Mouse (Mus musculus) liver, embryonic 12.5 days (tissue): ENCODE measurements around the gene Hist1h3a. TPM values are rescaled to one million over a fixed set of nuclear protein-coding genes. Genes with fewer than 3 reads are reported as not detected.
A peak's percentile ranks its signal among the peaks of the same experiment; 100 is the strongest.

Source experiments
- ATAC-seq: fragments of 200-750 bp; cut with Nextera tagmentation; 2 replicates; pipeline ENCODE4 v1.8.0; 2017; ENCODE audit warnings: moderate number of reproducible peaks, mild to moderate bottlenecking, moderate library complexity
- H3K27ac ChIP-seq: fragments of 300-500 bp; sonication (generic); 2 replicates; pipeline ENCODE4 v1.5.1; 2016; ENCODE audit warnings: mild to moderate bottlenecking
- H3K27me3 ChIP-seq: fragments of 300-500 bp; sonication (generic); replicated peaks from 2 replicates; pipeline ENCODE4 v1.6.1; 2016; ENCODE audit warnings: mild to moderate bottlenecking, moderate library complexity
- H3K36me3 ChIP-seq: fragments of 300-500 bp; sonication (generic); 2 replicates; pipeline ENCODE4 v1.6.1; 2016; ENCODE audit warnings: mild to moderate bottlenecking, moderate library complexity
- H3K4me1 ChIP-seq: fragments of 300-500 bp; sonication (generic); 2 replicates; pipeline ENCODE4 v1.6.1; 2016
- H3K4me2 ChIP-seq: fragments of 300-500 bp; sonication (generic); 2 replicates; pipeline ENCODE4 v1.6.1; 2016; ENCODE audit warnings: mild to moderate bottlenecking, moderate library complexity
- H3K4me3 ChIP-seq: fragments of 300-500 bp; sonication (generic); 2 replicates; pipeline ENCODE4 v1.5.1; 2016; ENCODE audit warnings: mild to moderate bottlenecking, moderate library complexity
- H3K9ac ChIP-seq: fragments of 300-500 bp; sonication (generic); 2 replicates; pipeline ENCODE4 v1.6.1; 2016; ENCODE audit warnings: mild to moderate bottlenecking, moderate library complexity
- H3K9me3 ChIP-seq: fragments of 300-500 bp; sonication (generic); replicated peaks from 2 replicates; pipeline ENCODE4 v1.6.1; 2016; ENCODE audit warnings: mild to moderate bottlenecking, moderate library complexity
- WGBS: fragments of 180-500 bp; shearing (Covaris S2); methylation state at CpG from one replicate; pipeline ENCODE4 v1.1.7; 2016; ENCODE audit not compliant: insufficient replicate concordance; 5-methylcytosine and 5-hydroxymethylcytosine counted together
- microRNA-seq: library from miRNA; unstranded; fragments of <30 nt; microRNA quantifications from one replicate; pipeline ENCODE4, GENCODE M21; 2017
- polyA plus RNA-seq: library from polyadenylated mRNA; unstranded; fragments of >200 nt; fragmentation: Nextera tagmentation; extraction: Ambion mirVana; gene quantifications from 2 replicates; pipeline ENCODE4 v1.2.1, GENCODE M21; 2016

Hist1h3a gene
- polyA plus RNA-seq, 1 experiment from 2014 or later: 6.8 TPM

DNA sequence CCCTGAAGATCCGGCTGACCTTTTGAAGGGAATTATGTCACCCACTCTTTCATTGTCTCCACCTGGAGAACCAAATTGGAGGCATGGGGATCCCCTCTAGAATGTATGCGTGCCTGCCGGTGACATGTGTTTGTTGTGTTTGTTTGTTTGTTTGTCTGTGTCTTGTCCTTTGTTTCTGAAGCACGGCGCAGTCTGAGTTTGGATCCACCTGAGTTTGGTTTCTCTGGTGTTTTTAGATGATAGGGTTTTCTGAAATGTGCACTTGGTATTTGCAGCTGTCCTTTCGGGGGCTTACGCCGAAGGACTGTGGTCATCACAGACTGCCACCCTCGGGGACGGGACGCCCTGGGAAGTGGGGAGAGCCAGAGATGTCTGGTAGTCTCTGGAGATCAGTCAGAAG lies 45.0 kb downstream of the Hist1h3a start:
- Histone ChIP-seq H3K4me2 (no peak overlapping the region), H3K36me3 (no peaks in the 10 kb centered on the region), H3K9ac (no peak overlapping the region), H3K9me3 (no peaks in the 10 kb centered on the region), H3K4me1 (0 out of 2 replicates have a peak, but pooled peaks cover 3% of the 10 kb centered on the region), H3K4me3 (no peak overlapping the region), H3K27me3 (no peaks in the 10 kb centered on the region; the same call in 1 of the 2 replicates), H3K27ac (0 out of 2 replicates have a peak overlapping the region, but pooled peaks have one; percentile 20)
- no peak for ATAC-seq
- 44% methylated on average over 11 of the region's 11 CpGs for WGBS

DNA sequence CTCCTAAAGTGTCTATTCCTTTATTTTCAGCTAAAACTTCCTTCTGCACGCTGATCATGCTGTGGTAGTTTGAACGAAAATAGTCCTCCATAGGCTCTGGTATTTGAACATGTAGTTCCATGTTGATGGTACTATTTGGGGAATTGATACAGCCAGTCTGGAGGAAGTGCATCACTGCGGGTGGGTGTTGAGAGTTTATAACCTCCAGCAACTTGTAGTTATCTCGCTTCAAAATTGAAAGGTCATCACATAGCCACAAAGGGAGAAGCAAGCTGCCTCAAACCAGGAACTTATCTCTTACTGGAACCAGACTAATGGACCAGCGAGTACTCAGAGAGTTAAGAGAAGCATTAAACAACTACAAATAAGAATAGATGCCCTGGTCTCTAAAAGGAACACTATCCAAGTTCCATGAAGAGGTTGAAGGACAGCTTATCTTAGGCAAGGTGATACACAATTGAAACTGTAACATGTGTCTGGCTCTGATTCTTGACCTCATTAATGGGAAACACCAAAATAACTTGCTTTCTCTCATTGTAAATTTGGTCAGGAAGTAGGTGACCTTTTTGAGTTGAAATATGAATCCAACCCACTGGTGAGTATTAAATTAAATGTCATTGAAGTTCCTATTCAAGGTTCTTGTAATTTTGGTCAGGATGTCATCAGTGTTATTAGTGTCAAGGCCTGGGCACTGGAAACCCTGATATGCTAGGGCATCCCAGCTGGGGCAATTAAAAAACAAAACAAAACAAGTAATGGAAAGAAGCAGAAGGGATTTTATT lies 45.7 kb downstream of the Hist1h3a start:
- ATAC-seq: no peak
- Histone ChIP-seq H3K4me2 (no peak overlapping the region), H3K9me3 (no peaks in the 10 kb centered on the region), H3K4me1 (0 out of 2 replicates have a peak, but pooled peaks cover 4% of the 10 kb centered on the region), H3K27me3 (peaks cover 2% of the 10 kb centered on the region), H3K9ac (no peak overlapping the region), H3K4me3 (no peak overlapping the region), H3K36me3 (no peaks in the 10 kb centered on the region), H3K27ac (no peak overlapping the region)
- WGBS: 27% methylated on average over 5 of the region's 5 CpGs

Small RNA genes lying within 50 kb of the gene (microRNA-seq; reads per million reads assigned to microRNA genes)
- gene Gm44314: not detected
- gene Gm44484: not detected

Other genes with a start within 250 kb of the Hist1h3a start
- gene Hist1h4h, start 231.3 kb downstream of the Hist1h3a start, polyA plus RNA-seq: 4.4 and 4.7 TPM in 2 replicates
- gene Hist1h2af, start 228.5 kb downstream of the Hist1h3a start, polyA plus RNA-seq: 7.8 and 13.9 TPM in 2 replicates
- gene Hist1h3g, start 227.0 kb downstream of the Hist1h3a start, polyA plus RNA-seq: 12.9 and 16.3 TPM in 2 replicates
- gene Hist1h2bh, start 219.0 kb downstream of the Hist1h3a start, polyA plus RNA-seq: 1.4 and 1.5 TPM in 2 replicates
- gene Hist1h3f, start 218.3 kb downstream of the Hist1h3a start, polyA plus RNA-seq: 1.3 and 1.6 TPM in 2 replicates
- 1.1 and 1.6 TPM in 2 replicates for gene Hist1h4f, start 210.7 kb downstream of the Hist1h3a start, polyA plus RNA-seq
- gene Hist1h1d, start 209.1 kb downstream of the Hist1h3a start, polyA plus RNA-seq: 0.89 and 0.93 TPM in 2 replicates
- gene Hist1h3e, start 200.0 kb downstream of the Hist1h3a start, polyA plus RNA-seq: 4.9 and 6.2 TPM in 2 replicates
- 106 and 109 TPM in 2 replicates for gene Hist1h2ae, start 191.2 kb downstream of the Hist1h3a start, polyA plus RNA-seq
- gene Hist1h2bg, start 191.0 kb downstream of the Hist1h3a start, polyA plus RNA-seq: 10.7 and 14.4 TPM in 2 replicates
- gene Hist1h2bf, start 188.2 kb downstream of the Hist1h3a start, polyA plus RNA-seq: 7.1 and 9.9 TPM in 2 replicates
- 1.2 and 3.1 TPM in 2 replicates for gene Hist1h2ad, start 188.0 kb downstream of the Hist1h3a start, polyA plus RNA-seq
- gene Hist1h3d, start 186.6 kb downstream of the Hist1h3a start, polyA plus RNA-seq: 5.3 and 6.2 TPM in 2 replicates
- gene Hist1h4d, start 180.8 kb downstream of the Hist1h3a start, polyA plus RNA-seq: 128 and 134 TPM in 2 replicates
- 2.1 and 2.2 TPM in 2 replicates for gene Hist1h2be, start 141.3 kb downstream of the Hist1h3a start, polyA plus RNA-seq
- gene Hist1h1e, start 139.8 kb downstream of the Hist1h3a start, polyA plus RNA-seq: 26.5 and 27.9 TPM in 2 replicates
- 0.91 and 1.3 TPM in 2 replicates for gene Hist1h2ac, start 78.4 kb downstream of the Hist1h3a start, polyA plus RNA-seq
- 75.3 and 75.6 TPM in 2 replicates for gene Hist1h2bc, start 78.2 kb downstream of the Hist1h3a start, polyA plus RNA-seq
- not detected in 2 replicates for gene Hist1h1t, start 66.6 kb downstream of the Hist1h3a start, polyA plus RNA-seq
- gene Hist1h4c, start 63.9 kb downstream of the Hist1h3a start, polyA plus RNA-seq: 8.6 and 11.6 TPM in 2 replicates
- 4.9 and 5.7 TPM in 2 replicates for gene Hfe, start 51.5 kb downstream of the Hist1h3a start, polyA plus RNA-seq
- 56.9 and 57.2 TPM in 2 replicates for gene Hist1h1c, start 23.6 kb downstream of the Hist1h3a start, polyA plus RNA-seq
- 4.8 and 6.7 TPM in 2 replicates for gene Hist1h3c, start 16.8 kb downstream of the Hist1h3a start, polyA plus RNA-seq
- gene Hist1h2bb, start 15.7 kb downstream of the Hist1h3a start, polyA plus RNA-seq: 4.6 and 5.5 TPM in 2 replicates
- 70.3 TPM in 2 replicates for gene Hist1h2ab, start 11.3 kb downstream of the Hist1h3a start, polyA plus RNA-seq
- gene Hist1h3b, start 10.1 kb downstream of the Hist1h3a start, polyA plus RNA-seq: 15.2 and 16.6 TPM in 2 replicates
- gene Hist1h4b, start 5.4 kb downstream of the Hist1h3a start, polyA plus RNA-seq: 4.5 and 5.7 TPM in 2 replicates
- 0.44 and 0.93 TPM in 2 replicates for gene Hist1h4a, start 1.2 kb downstream of the Hist1h3a start, polyA plus RNA-seq
- 4.9 and 5.8 TPM in 2 replicates for gene Hist1h1a, start 1.3 kb upstream of the Hist1h3a start, polyA plus RNA-seq
- gene Trim38, start 7.5 kb upstream of the Hist1h3a start, polyA plus RNA-seq: not detected in 2 replicates
- 0.35 and 0.43 TPM in 2 replicates for gene Slc17a2, start 44.6 kb upstream of the Hist1h3a start, polyA plus RNA-seq
- gene Slc17a3, start 77.0 kb upstream of the Hist1h3a start, polyA plus RNA-seq: 0.72 and 0.79 TPM in 2 replicates
- gene Slc17a1, start 105.4 kb upstream of the Hist1h3a start, polyA plus RNA-seq: not detected in 2 replicates
- gene Slc17a4, start 152.6 kb upstream of the Hist1h3a start, polyA plus RNA-seq: 0.06 TPM in 1 of 2 replicates, not detected in the other
- not detected in 2 replicates for gene Hist1h2ba, start 171.8 kb upstream of the Hist1h3a start, polyA plus RNA-seq
- gene Hist1h2aa, start 172.1 kb upstream of the Hist1h3a start, polyA plus RNA-seq: not detected in 2 replicates
- gene Scgn, start 228.8 kb upstream of the Hist1h3a start, polyA plus RNA-seq: not detected in 2 replicates